Mouse (Mus musculus): ENCODE data around the gene Slc25a34.

The Slc25a34 gene

GRCm38 (mm10) chr4:141623666-141624065, at the start of gene Slc25a34:
Slc25a34 (minus strand) TSS chr4:141623821.
- DNase-seq (ENCODE audit: low read depth, low spot score) = no peak

- DNase-seq (ENCODE audit: low read depth, low spot score) = no peak
Observed at GRCm38 (mm10) chr4:141672325-141672724, 48.7 kb upstream of the Slc25a34 start.

- no peak for DNase-seq (ENCODE audit: low read depth, low spot score)
Observed at GRCm38 (mm10) chr4:141671389-141671788, 47.8 kb upstream of the Slc25a34 start.

- no peak for DNase-seq (ENCODE audit: low read depth, low spot score)
Observed at GRCm38 (mm10) chr4:141669898-141670712, 46.5 kb upstream of the Slc25a34 start.

GRCm38 (mm10) chr4:141664799-141665198, 41.2 kb upstream of the Slc25a34 start, which contains the start of gene Plekhm2:
Plekhm2 (minus strand) TSS chr4:141664899.
- DNase-seq (ENCODE audit: low read depth, low spot score) = no peak

- DNase-seq (ENCODE audit: low read depth, low spot score) = peak; percentile 51
Observed at GRCm38 (mm10) chr4:141664011-141664745, 40.6 kb upstream of the Slc25a34 start.

- DNase-seq (ENCODE audit: low read depth, low spot score) = no peak
Observed at GRCm38 (mm10) chr4:141663122-141663931, 39.7 kb upstream of the Slc25a34 start.

GRCm38 (mm10) chr4:141660884-141661283, 37.3 kb upstream of the Slc25a34 start:
- no peak for DNase-seq (ENCODE audit: low read depth, low spot score)

GRCm38 (mm10) chr4:141659739-141660138, 36.1 kb upstream of the Slc25a34 start:
- no peak for DNase-seq (ENCODE audit: low read depth, low spot score)

- no peak for DNase-seq (ENCODE audit: low read depth, low spot score)
Observed at GRCm38 (mm10) chr4:141658846-141659484, 35.3 kb upstream of the Slc25a34 start.

GRCm38 (mm10) chr4:141656932-141657331, 33.3 kb upstream of the Slc25a34 start:
- DNase-seq (ENCODE audit: low read depth, low spot score) = no peak

- no peak for DNase-seq (ENCODE audit: low read depth, low spot score)
Observed at GRCm38 (mm10) chr4:141655908-141656608, 32.4 kb upstream of the Slc25a34 start.

GRCm38 (mm10) chr4:141654509-141654908, 30.9 kb upstream of the Slc25a34 start:
- no peak for DNase-seq (ENCODE audit: low read depth, low spot score)

GRCm38 (mm10) chr4:141653813-141654212, 30.2 kb upstream of the Slc25a34 start:
- no peak for DNase-seq (ENCODE audit: low read depth, low spot score)

GRCm38 (mm10) chr4:141653044-141653443, 29.4 kb upstream of the Slc25a34 start:
- DNase-seq (ENCODE audit: low read depth, low spot score) = no peak

- no peak for DNase-seq (ENCODE audit: low read depth, low spot score)
Observed at GRCm38 (mm10) chr4:141651944-141652343, 28.3 kb upstream of the Slc25a34 start.

- no peak for DNase-seq (ENCODE audit: low read depth, low spot score)
Observed at GRCm38 (mm10) chr4:141651286-141651685, 27.7 kb upstream of the Slc25a34 start.

GRCm38 (mm10) chr4:141649244-141649643, 25.6 kb upstream of the Slc25a34 start:
- DNase-seq (ENCODE audit: low read depth, low spot score) = no peak

- no peak for DNase-seq (ENCODE audit: low read depth, low spot score)
Observed at GRCm38 (mm10) chr4:141648262-141648661, 24.6 kb upstream of the Slc25a34 start.

GRCm38 (mm10) chr4:141647187-141647586, 23.6 kb upstream of the Slc25a34 start:
- no peak for DNase-seq (ENCODE audit: low read depth, low spot score)

GRCm38 (mm10) chr4:141645988-141646387, 22.4 kb upstream of the Slc25a34 start:
- DNase-seq (ENCODE audit: low read depth, low spot score) = no peak
